Mouse (Mus musculus): ENCODE data around the gene Lats2. TPM values are rescaled to one million over a fixed set of nuclear protein-coding genes. Genes with fewer than 3 reads are reported as not detected.
"Not testable (repeated sequence)": the region's sequence is repeated elsewhere in the genome, so short reads cannot be mapped to it uniquely, and the experiment has no call there.

Gene Lats2
- polyA plus RNA-seq, 1 experiment from 2014 or later = 25.6 TPM

DNA sequence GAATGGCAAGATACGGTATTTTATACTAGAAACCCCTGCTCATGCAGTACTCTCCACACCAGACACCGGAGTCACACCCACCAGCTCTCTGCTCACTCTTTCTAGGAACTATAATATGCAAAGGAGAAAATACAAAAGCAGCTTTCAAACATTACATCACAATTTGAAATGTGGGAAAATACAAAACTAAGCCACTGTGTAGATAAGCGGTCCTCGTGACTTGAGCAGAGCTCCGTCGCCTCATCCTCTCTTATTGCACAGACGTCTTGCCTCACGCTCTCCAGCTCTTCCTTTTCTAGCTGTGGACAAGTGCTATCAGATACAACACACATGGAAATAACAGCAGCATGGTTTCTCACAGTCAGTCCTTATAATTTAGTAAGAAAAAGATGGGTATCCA lies 67.5 kb downstream of the Lats2 start:
- no peaks in the 10 kb centered on the region for H3K4me1 ChIP-seq
- H3K9ac ChIP-seq = no peak overlapping the region
- ATAC-seq (ENCODE audit: borderline replicate concordance, extremely low read depth, low FRiP score, low TSS enrichment) = no peak
- WGBS = 80% methylated on average over 8 of the region's 8 CpGs
- H3K4me2 ChIP-seq = no peak overlapping the region
- no peak overlapping the region for H3K4me3 ChIP-seq
- peaks cover 57% of the 10 kb centered on the region for H3K36me3 ChIP-seq
- H3K27me3 ChIP-seq = no peaks in the 10 kb centered on the region
- no peak overlapping the region for H3K27ac ChIP-seq
- no peaks in the 10 kb centered on the region for H3K9me3 ChIP-seq

DNA sequence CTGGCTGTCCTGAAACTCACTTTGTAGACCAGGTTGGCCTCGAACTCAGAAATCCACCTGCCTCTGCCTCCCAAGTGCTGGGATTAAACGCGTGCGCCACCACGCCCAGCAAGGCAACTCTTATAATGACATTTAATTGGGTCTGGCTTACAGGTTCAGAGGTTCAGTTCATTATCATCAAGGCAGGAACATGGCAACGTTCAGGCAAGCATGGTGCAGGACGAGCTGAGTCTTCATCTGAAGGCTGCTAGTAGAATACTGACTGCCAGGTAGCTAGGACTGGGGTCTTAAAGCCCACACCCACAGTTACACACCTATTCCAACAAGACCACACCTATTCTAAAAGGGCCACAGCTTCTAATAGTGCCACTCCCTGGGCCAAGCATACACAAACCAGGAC lies 70.1 kb downstream of the Lats2 start:
- H3K36me3 ChIP-seq = peaks cover 35% of the 10 kb centered on the region
- H3K27me3 ChIP-seq; H3K4me1 ChIP-seq; H3K9me3 ChIP-seq; ATAC-seq (ENCODE audit: borderline replicate concordance, extremely low read depth, low FRiP score, low TSS enrichment); H3K27ac ChIP-seq; H3K9ac ChIP-seq; H3K4me2 ChIP-seq; H3K4me3 ChIP-seq: not testable (repeated sequence)
- 87% methylated on average over 7 of the region's 7 CpGs for WGBS

GRCm38 (mm10) chr14:57687441-57687840 lies 70.7 kb downstream of the Lats2 start:
- no peak for ATAC-seq (ENCODE audit: borderline replicate concordance, extremely low read depth, low FRiP score, low TSS enrichment)
- no peak overlapping the region for H3K4me3 ChIP-seq

DNA sequence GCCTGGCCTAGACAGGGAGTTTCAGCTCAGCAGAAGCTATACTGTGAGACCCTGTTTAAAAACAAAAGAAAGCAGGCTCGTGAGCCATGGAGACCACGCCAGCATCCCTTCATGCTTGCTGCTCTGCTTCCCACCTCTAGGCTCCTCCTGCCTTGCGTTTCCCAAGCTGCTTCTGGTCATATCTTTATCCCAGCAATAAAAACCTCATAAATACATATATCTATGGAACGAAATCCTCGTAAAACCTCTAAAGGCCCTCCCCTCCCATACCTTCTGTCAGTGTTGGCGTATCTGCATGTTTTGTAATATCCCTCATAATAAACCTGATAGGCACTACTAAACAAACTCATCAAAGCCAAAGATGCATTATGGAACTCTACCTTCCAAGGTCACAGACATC lies 71.5 kb downstream of the Lats2 start:
- Histone ChIP-seq H3K4me3 (no peak overlapping the region), H3K9me3 (no peaks in the 10 kb centered on the region), H3K27ac (no peak overlapping the region), H3K36me3 (peaks cover 29% of the 10 kb centered on the region), H3K4me1 (no peaks in the 10 kb centered on the region), H3K4me2 (no peak overlapping the region), H3K27me3 (no peaks in the 10 kb centered on the region), H3K9ac (no peak overlapping the region)
- no peak for ATAC-seq (ENCODE audit: borderline replicate concordance, extremely low read depth, low FRiP score, low TSS enrichment)
- WGBS = 82% methylated on average over 6 of the region's 6 CpGs

More at GRCm38 (mm10) chr14:57687441-57687840, 70.7 kb downstream of the Lats2 start:
- Histone ChIP-seq H3K36me3 (peaks cover 32% of the 10 kb centered on the region), H3K4me2 (no peak overlapping the region), H3K27ac (no peak overlapping the region), H3K4me1 (no peaks in the 10 kb centered on the region), H3K9me3 (no peaks in the 10 kb centered on the region), H3K27me3 (no peaks in the 10 kb centered on the region), H3K9ac (no peak overlapping the region)
- WGBS = 64% methylated on average over 5 of the region's 5 CpGs

GRCm38 (mm10) chr14:57684579-57684978 lies 73.6 kb downstream of the Lats2 start:
- 0% methylated on average over 1 of the region's 1 CpGs for WGBS
- no peak for ATAC-seq (ENCODE audit: borderline replicate concordance, extremely low read depth, low FRiP score, low TSS enrichment)

DNA sequence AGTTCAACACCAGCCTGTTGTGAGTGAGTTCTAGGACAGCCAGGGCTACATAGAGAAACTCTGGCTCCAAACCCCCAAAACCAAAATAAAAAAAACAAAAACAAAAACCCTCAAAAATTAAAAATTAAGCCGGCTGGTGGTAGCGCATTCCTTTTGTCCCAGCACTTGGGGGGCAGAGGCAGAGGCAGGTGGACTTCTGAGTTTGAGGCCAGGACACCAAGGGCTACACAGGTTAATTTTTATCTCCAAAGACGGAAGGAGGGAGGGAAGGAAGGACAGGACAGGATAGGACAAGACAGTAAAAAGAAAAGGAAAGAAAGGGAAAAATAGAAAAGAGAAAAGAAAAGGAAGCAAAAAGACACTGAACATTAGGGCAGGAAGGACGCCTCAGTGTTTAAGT lies 75.4 kb downstream of the Lats2 start:
- H3K4me3 ChIP-seq = no peak overlapping the region
- no peaks in the 10 kb centered on the region for H3K36me3 ChIP-seq
- no peaks in the 10 kb centered on the region for H3K9me3 ChIP-seq
- no peak for ATAC-seq (ENCODE audit: borderline replicate concordance, extremely low read depth, low FRiP score, low TSS enrichment)
- no peaks in the 10 kb centered on the region for H3K27me3 ChIP-seq
- WGBS = 86% methylated on average over 4 of the region's 4 CpGs
- no peak overlapping the region for H3K9ac ChIP-seq
- H3K4me1 ChIP-seq = no peaks in the 10 kb centered on the region
- H3K4me2 ChIP-seq = no peak overlapping the region
- H3K27ac ChIP-seq = no peak overlapping the region

More at GRCm38 (mm10) chr14:57684579-57684978, 73.6 kb downstream of the Lats2 start:
- H3K9ac ChIP-seq = no peak overlapping the region
- H3K4me1 ChIP-seq = no peaks in the 10 kb centered on the region
- H3K4me2 ChIP-seq = no peak overlapping the region
- H3K27me3 ChIP-seq = no peaks in the 10 kb centered on the region
- H3K27ac ChIP-seq = no peak overlapping the region
- no peaks in the 10 kb centered on the region for H3K9me3 ChIP-seq
- H3K4me3 ChIP-seq = no peak overlapping the region
- peaks cover 10% of the 10 kb centered on the region; the same call in 1 of the 2 replicates for H3K36me3 ChIP-seq

DNA sequence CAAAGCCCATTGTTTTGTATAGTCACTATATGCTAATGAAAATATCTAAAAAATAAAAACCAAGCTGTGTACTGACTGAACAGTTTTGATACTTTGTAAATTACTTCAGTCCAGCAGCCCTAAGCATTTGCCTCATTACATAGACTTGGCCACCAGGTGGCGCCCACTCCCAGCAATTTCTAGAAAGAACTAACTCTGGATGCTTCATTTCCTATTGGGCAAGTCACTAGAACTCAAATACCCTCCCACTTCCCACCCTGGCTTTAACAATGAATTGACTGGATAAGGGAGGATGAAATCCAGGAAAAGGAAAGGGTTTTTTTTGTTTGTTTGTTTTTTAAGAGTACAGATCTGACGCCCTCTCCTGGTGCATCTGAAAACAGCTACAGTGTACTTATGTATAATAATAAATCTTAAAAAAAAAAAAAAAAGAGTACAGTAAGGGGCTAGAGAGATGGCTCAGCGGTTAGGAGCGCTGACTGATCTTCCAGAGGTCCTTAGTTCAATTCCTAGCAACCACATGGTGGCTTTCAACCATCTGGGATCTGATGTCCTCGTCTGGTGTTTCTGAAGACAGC lies 78.1 kb downstream of the Lats2 start:
- peak; percentile 77; the same call in 1 of the 2 replicates for ATAC-seq (ENCODE audit: borderline replicate concordance, extremely low read depth, low FRiP score, low TSS enrichment)
- WGBS = 31% methylated on average over 5 of the region's 5 CpGs
- Histone ChIP-seq H3K4me1 (no peaks in the 10 kb centered on the region), H3K9me3 (no peaks in the 10 kb centered on the region), H3K27ac (no peak overlapping the region), H3K4me3 (no peak overlapping the region), H3K36me3 (no peaks in the 10 kb centered on the region), H3K27me3 (no peaks in the 10 kb centered on the region), H3K4me2 (no peak overlapping the region), H3K9ac (no peak overlapping the region)

DNA sequence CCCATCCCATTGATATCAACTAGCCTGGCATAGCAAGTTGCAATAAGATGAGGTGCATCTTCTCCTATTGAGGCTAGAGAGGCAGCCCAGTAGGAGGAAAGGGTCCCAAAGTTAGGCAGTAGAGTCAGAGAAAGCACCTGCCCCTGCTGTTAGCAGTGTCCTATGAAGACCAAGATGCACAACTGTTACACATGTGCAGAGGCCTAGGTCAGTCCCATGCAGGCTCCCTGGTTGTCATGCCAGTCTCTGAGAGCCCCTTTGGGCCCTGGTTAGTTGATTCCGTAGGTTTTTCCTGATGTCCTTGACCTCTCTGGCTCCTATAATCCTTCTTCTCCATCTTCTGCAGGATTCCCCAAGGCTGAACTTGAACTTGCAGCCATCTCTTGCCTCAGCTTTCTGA lies 78.7 kb downstream of the Lats2 start:
- ATAC-seq (ENCODE audit: borderline replicate concordance, extremely low read depth, low FRiP score, low TSS enrichment) = no peak

GRCm38 (mm10) chr14:57675481-57675880 lies 82.7 kb downstream of the Lats2 start:
- no peak overlapping the region for H3K4me3 ChIP-seq
- H3K9ac ChIP-seq = no peak overlapping the region
- no peak overlapping the region for H3K27ac ChIP-seq
- 41% methylated on average over 2 of the region's 2 CpGs for WGBS
- no peaks in the 10 kb centered on the region for H3K9me3 ChIP-seq
- no peak for ATAC-seq (ENCODE audit: borderline replicate concordance, extremely low read depth, low FRiP score, low TSS enrichment)
- no peaks in the 10 kb centered on the region for H3K4me1 ChIP-seq
- H3K27me3 ChIP-seq = no peaks in the 10 kb centered on the region
- no peaks in the 10 kb centered on the region for H3K36me3 ChIP-seq
- no peak overlapping the region for H3K4me2 ChIP-seq

More for the DNA sequence above, 78.7 kb downstream of the Lats2 start:
- no peak overlapping the region for H3K4me2 ChIP-seq
- H3K4me1 ChIP-seq = no peaks in the 10 kb centered on the region
- 26% methylated on average over 1 of the region's 1 CpGs for WGBS
- no peaks in the 10 kb centered on the region for H3K36me3 ChIP-seq
- H3K27ac ChIP-seq = no peak overlapping the region
- H3K9ac ChIP-seq = no peak overlapping the region
- no peaks in the 10 kb centered on the region for H3K9me3 ChIP-seq
- no peaks in the 10 kb centered on the region for H3K27me3 ChIP-seq
- H3K4me3 ChIP-seq = no peak overlapping the region

- Histone ChIP-seq H3K4me3 (peak overlapping the region; percentile 74), H3K9me3 (no peaks in the 10 kb centered on the region), H3K36me3 (no peaks in the 10 kb centered on the region), H3K9ac (peak overlapping the region; percentile 86), H3K27ac (peak overlapping the region; percentile 94), H3K4me1 (peaks cover 14% of the 10 kb centered on the region), H3K27me3 (no peaks in the 10 kb centered on the region), H3K4me2 (peak overlapping the region; percentile 87)
- no peak for ATAC-seq (ENCODE audit: borderline replicate concordance, extremely low read depth, low FRiP score, low TSS enrichment)
- WGBS = 9% methylated on average over 10 of the region's 10 CpGs
Measured at GRCm38 (mm10) chr14:57665628-57665950, 92.6 kb downstream of the Lats2 start.

GRCm38 (mm10) chr14:57664822-57665627 lies 93.2 kb downstream of the Lats2 start, which contains the start of gene Xpo4:
TSS of gene Xpo4 (minus strand) at chr14:57665430.
- no peaks in the 10 kb centered on the region for H3K27me3 ChIP-seq
- H3K9me3 ChIP-seq = no peaks in the 10 kb centered on the region
- WGBS = under 1% methylated on average over 79 of the region's 80 CpGs
- H3K27ac ChIP-seq = peak within 1 kb of the TSS; percentile 94
- H3K4me1 ChIP-seq = peaks cover 14% of the 10 kb centered on the region
- H3K4me3 ChIP-seq = peak within 1 kb of the TSS; percentile 74
- peak; percentile 96 for ATAC-seq (ENCODE audit: borderline replicate concordance, extremely low read depth, low FRiP score, low TSS enrichment)
- peak within 1 kb of the TSS; percentile 87 for H3K4me2 ChIP-seq
- peak within 1 kb of the TSS; percentile 86 for H3K9ac ChIP-seq
- no peaks in the 10 kb centered on the region for H3K36me3 ChIP-seq

DNA sequence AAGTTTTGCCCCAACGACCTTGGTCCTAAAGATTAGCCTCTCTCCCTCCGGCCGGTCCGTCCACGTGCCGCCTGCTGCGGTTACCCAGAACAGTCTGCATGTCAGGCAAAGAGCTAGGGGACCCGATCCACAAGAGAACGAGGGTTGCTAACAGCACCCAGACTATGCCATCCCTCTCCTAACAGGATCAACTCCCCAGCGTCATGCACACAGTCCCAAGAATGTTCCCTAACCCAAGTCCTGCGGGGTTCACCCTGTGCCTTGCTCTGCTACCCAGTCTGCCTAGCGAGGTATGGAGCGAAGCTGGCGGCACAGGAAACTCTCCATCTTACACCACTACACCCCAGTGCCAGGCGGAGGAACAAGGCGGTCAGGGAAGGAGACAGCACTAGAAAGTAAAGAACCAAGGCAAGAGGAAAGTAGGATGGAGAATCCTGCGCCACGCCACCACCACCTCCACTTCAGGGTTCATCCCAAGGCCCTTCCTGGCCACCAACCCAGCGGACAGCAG lies 93.8 kb downstream of the Lats2 start:
- Histone ChIP-seq H3K4me1 (peaks cover 14% of the 10 kb centered on the region), H3K27me3 (no peaks in the 10 kb centered on the region), H3K4me2 (peak overlapping the region; percentile 87), H3K4me3 (peak overlapping the region; percentile 74), H3K36me3 (no peaks in the 10 kb centered on the region), H3K9me3 (no peaks in the 10 kb centered on the region), H3K27ac (peak overlapping the region; percentile 94), H3K9ac (peak overlapping the region; percentile 86)
- peak; percentile 58; the same call in 1 of the 2 replicates for ATAC-seq (ENCODE audit: borderline replicate concordance, extremely low read depth, low FRiP score, low TSS enrichment)
- 0% methylated on average over 19 of the region's 19 CpGs for WGBS

Data from lung, embryonic 15.5 days (tissue).